Mouse (Mus musculus): ENCODE results near the gene Chd8. TPM values are rescaled to one million over a fixed set of nuclear protein-coding genes. Genes with fewer than 3 reads are reported as not detected.

The Chd8 gene
- polyA plus RNA-seq, 1 experiment = not detected

DNA sequence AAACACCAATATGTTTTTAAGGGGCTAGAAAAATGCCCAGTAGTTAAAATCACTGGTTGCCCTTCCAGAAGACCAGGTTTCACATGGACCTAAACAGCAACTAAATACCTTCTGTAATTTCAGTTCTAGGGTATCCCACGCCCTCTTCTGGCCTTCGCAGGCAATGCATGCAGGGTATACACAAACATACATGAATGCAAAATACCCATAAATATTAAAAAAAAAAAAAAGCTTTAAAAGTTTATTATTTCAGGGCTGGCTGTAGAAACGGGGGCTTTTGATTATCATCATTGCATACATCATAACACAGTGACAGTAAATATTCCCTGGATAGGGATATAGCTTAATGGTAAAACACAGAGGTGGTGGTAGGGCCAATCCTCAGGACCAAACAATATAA lies 61.9 kb downstream of the Chd8 start:
- H3K4me3 ChIP-seq (ENCODE audit: insufficient read depth, low read depth, low read length) = no peak overlapping the region
- no peak overlapping the region for H3K27ac ChIP-seq (ENCODE audit: insufficient read depth, low read depth, low read length)
- H3K4me1 ChIP-seq (ENCODE audit: control insufficient read depth, insufficient read depth, low read length) = 0 out of 2 replicates have a peak, but pooled peaks cover 3% of the 10 kb centered on the region
- no peak for TF ChIP-seq POLR2A (IDR thresholded peaks at IDR 0.05; ENCODE audit: insufficient read depth, low read depth, low read length)
- TF ChIP-seq CTCF (IDR thresholded peaks at IDR 0.05; ENCODE audit: insufficient read depth, low read depth, low read length) = no peak
- 10% methylated on average over 3 of the region's 3 CpGs for WGBS

DNA sequence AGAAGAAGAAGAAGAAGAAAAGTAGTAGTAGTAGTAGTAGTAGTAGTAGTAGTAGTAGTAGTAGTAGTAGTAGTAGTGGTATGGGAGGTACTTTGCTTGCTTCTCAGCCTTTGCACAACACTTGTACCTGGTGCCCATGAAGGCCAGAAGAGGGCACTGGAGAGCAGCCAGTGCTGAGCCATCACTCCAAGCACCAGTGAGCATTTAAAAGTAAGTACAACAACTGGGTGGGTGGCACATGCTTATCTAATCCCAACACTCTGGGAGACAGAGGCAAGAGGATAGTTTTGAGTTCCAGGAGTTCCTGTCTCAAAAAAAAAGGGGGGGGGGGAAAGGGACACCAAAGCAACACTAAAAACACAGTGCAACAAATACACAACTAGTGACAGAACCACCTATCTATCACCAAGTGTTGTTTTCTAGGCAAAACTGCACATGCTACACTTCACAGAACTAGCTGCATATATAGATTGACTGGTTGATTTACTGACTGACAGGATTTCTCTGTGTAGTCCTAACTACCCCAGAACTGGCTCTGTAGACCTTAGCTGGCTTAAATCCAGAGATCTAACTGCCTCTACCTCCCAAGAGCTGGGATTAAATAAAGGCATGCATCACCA lies 66.7 kb downstream of the Chd8 start:
- Histone ChIP-seq H3K4me3 (ENCODE audit: insufficient read depth, low read depth, low read length) (no peak overlapping the region), H3K4me1 (ENCODE audit: control insufficient read depth, insufficient read depth, low read length) (no peaks in the 10 kb centered on the region), H3K27ac (ENCODE audit: insufficient read depth, low read depth, low read length) (no peak overlapping the region)
- TF ChIP-seq POLR2A (IDR thresholded peaks at IDR 0.05; ENCODE audit: insufficient read depth, low read depth, low read length) = no peak
- no peak for TF ChIP-seq CTCF (IDR thresholded peaks at IDR 0.05; ENCODE audit: insufficient read depth, low read depth, low read length)

- Histone ChIP-seq H3K27ac (ENCODE audit: insufficient read depth, low read depth, low read length) (no peak overlapping the region), H3K4me3 (ENCODE audit: insufficient read depth, low read depth, low read length) (no peak overlapping the region), H3K4me1 (ENCODE audit: control insufficient read depth, insufficient read depth, low read length) (no peaks in the 10 kb centered on the region)
- WGBS = 49% methylated on average over 2 of the region's 2 CpGs
- no peak for TF ChIP-seq POLR2A (IDR thresholded peaks at IDR 0.05; ENCODE audit: insufficient read depth, low read depth, low read length)
- TF ChIP-seq CTCF (IDR thresholded peaks at IDR 0.05; ENCODE audit: insufficient read depth, low read depth, low read length) = no peak
Measured at GRCm38 (mm10) chr14:52189519-52189918, 68.1 kb downstream of the Chd8 start.

DNA sequence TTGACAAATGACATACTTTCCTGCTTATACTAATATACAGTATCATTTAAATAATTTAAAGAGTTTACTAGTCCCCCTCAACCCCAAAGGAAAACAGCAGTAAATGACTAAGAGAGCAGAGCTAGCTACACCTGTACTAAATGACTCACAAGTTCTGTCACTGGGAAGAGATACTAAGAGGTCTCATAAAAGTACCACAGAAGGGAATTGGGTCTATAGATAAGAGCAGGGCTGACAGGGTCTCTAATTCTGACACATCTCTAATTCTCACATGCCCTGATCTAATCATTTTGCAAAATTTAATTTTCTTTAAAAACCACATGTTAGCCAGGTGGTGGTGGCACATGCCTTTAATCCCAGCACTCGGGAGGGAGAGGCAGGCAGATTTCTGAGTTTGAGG lies 68.8 kb downstream of the Chd8 start:
- 85% methylated on average over 1 of the region's 1 CpGs for WGBS
- TF ChIP-seq CTCF (IDR thresholded peaks at IDR 0.05; ENCODE audit: insufficient read depth, low read depth, low read length) = no peak
- Histone ChIP-seq H3K27ac (ENCODE audit: insufficient read depth, low read depth, low read length) (no peak overlapping the region), H3K4me1 (ENCODE audit: control insufficient read depth, insufficient read depth, low read length) (no peaks in the 10 kb centered on the region), H3K4me3 (ENCODE audit: insufficient read depth, low read depth, low read length) (no peak overlapping the region)

- 86% methylated on average over 2 of the region's 2 CpGs for WGBS
- no peak overlapping the region for H3K27ac ChIP-seq (ENCODE audit: insufficient read depth, low read depth, low read length)
- no peaks in the 10 kb centered on the region for H3K4me1 ChIP-seq (ENCODE audit: control insufficient read depth, insufficient read depth, low read length)
- TF ChIP-seq POLR2A (IDR thresholded peaks at IDR 0.05; ENCODE audit: insufficient read depth, low read depth, low read length) (no peak), CTCF (IDR thresholded peaks at IDR 0.05; ENCODE audit: insufficient read depth, low read depth, low read length) (no peak)
- H3K4me3 ChIP-seq (ENCODE audit: insufficient read depth, low read depth, low read length) = no peak overlapping the region
Measured at GRCm38 (mm10) chr14:52166571-52166970, 91.0 kb downstream of the Chd8 start.

DNA sequence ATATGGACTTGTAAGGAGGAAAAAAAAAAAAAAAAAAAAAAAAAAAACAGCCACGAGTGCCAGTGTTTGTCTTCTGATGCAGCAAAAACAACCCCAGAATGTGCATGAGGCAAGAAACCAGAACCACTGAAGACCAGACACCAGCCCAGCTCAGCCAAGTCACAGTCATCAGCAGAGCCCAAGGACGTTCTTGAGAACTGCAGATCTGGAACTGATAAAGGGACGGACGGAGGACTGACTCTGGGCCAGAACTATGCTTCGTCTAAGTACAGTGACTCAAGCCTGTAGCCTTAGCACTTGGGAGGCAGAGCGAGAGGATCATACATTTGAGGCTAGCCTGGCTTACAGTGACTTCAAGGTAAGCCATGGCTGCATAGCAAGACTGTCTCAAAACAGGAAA lies 96.7 kb downstream of the Chd8 start:
- Histone ChIP-seq H3K27ac (ENCODE audit: insufficient read depth, low read depth, low read length) (no peak overlapping the region), H3K4me3 (ENCODE audit: insufficient read depth, low read depth, low read length) (no peak overlapping the region), H3K4me1 (ENCODE audit: control insufficient read depth, insufficient read depth, low read length) (no peaks in the 10 kb centered on the region)
- 83% methylated on average over 6 of the region's 6 CpGs for WGBS
- TF ChIP-seq CTCF (IDR thresholded peaks at IDR 0.05; ENCODE audit: insufficient read depth, low read depth, low read length) (no peak), POLR2A (IDR thresholded peaks at IDR 0.05; ENCODE audit: insufficient read depth, low read depth, low read length) (no peak)

GRCm38 (mm10) chr14:52155008-52155407 lies 102.6 kb downstream of the Chd8 start:
- 84% methylated on average over 2 of the region's 2 CpGs for WGBS
- Histone ChIP-seq H3K27ac (ENCODE audit: insufficient read depth, low read depth, low read length) (no peak overlapping the region), H3K4me1 (ENCODE audit: control insufficient read depth, insufficient read depth, low read length) (no peaks in the 10 kb centered on the region), H3K4me3 (ENCODE audit: insufficient read depth, low read depth, low read length) (no peak overlapping the region)
- TF ChIP-seq POLR2A (IDR thresholded peaks at IDR 0.05; ENCODE audit: insufficient read depth, low read depth, low read length) (no peak), CTCF (IDR thresholded peaks at IDR 0.05; ENCODE audit: insufficient read depth, low read depth, low read length) (no peak)

DNA sequence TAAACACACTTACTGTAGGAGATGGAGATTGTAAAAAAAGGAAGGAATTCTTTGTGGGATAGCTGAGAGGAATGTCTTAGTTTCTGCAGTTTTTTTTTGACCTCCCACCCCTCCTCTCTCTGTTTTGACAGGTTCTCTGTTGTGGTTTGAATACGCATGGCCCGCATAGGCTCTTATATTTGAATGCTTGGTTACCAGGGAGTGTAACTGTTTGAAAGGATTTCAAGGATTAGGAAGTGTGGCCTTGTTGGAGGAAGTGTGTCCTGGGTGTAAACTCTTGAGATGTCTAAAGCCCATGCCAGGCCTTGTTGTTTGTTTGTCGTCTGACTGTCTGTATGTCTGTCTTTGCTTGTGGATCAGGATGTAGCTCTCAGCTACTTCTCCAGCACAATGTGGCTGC lies 105.0 kb downstream of the Chd8 start:
- Histone ChIP-seq H3K4me1 (ENCODE audit: control insufficient read depth, insufficient read depth, low read length) (no peaks in the 10 kb centered on the region), H3K4me3 (ENCODE audit: insufficient read depth, low read depth, low read length) (no peak overlapping the region), H3K27ac (ENCODE audit: insufficient read depth, low read depth, low read length) (no peak overlapping the region)
- WGBS = 15% methylated on average over 3 of the region's 3 CpGs
- TF ChIP-seq CTCF (IDR thresholded peaks at IDR 0.05; ENCODE audit: insufficient read depth, low read depth, low read length) = no peak

DNA sequence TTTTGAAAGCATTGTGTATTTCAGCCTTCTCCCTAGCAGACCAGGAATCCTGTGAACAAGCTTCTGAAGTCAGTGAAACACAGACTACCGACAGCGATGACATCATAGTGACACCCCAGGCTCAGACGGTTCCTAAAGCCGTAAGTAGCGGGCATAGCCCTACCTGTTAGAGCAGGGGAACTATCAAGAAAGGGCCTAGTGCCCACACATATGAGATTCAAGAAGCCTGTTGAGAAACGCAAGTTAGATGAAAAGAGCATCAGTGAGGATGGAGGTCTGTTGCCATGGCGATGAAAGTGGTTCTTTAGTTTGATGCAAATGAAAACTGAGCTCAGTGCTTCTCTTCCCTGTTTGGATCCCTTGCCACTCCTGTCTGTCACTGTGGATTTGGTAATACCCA lies 105.4 kb downstream of the Chd8 start:
- TF ChIP-seq CTCF (IDR thresholded peaks at IDR 0.05; ENCODE audit: insufficient read depth, low read depth, low read length) (no peak), POLR2A (IDR thresholded peaks at IDR 0.05; ENCODE audit: insufficient read depth, low read depth, low read length) (no peak)
- no peak overlapping the region for H3K4me3 ChIP-seq (ENCODE audit: insufficient read depth, low read depth, low read length)
- 8% methylated on average over 7 of the region's 7 CpGs for WGBS

DNA sequence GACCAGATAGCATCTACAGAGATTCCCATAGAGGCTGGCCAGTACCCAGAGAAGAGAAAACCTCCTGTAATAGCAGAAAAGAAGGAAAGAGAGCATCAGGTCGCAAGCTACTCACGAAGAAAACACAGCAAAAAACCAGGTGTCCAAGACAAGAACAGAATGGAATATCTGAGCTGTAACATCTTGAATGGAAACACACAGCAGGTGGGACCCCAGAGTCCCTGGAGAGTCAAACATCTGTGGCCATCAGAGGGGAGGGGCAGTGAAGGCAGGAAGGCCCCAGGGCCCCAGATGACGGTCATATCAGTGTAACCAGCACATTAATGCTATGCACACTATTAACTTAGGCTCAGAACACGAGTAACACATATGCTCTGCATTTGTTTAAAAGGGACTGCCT lies 107.7 kb downstream of the Chd8 start:
- TF ChIP-seq CTCF (IDR thresholded peaks at IDR 0.05; ENCODE audit: insufficient read depth, low read depth, low read length) (no peak), POLR2A (IDR thresholded peaks at IDR 0.05; ENCODE audit: insufficient read depth, low read depth, low read length) (no peak)
- Histone ChIP-seq H3K27ac (ENCODE audit: insufficient read depth, low read depth, low read length) (no peak overlapping the region), H3K4me3 (ENCODE audit: insufficient read depth, low read depth, low read length) (no peak overlapping the region), H3K4me1 (ENCODE audit: control insufficient read depth, insufficient read depth, low read length) (no peaks in the 10 kb centered on the region)
- WGBS = 69% methylated on average over 4 of the region's 4 CpGs

More for the DNA sequence above, 105.4 kb downstream of the Chd8 start:
- Histone ChIP-seq H3K4me1 (ENCODE audit: control insufficient read depth, insufficient read depth, low read length) (no peaks in the 10 kb centered on the region), H3K27ac (ENCODE audit: insufficient read depth, low read depth, low read length) (no peak overlapping the region)

Other genes with a start within 250 kb of the Chd8 start
- not detected in 2 replicates for gene Tmem253, start 242.1 kb downstream of the Chd8 start, polyA plus RNA-seq (2012; ENCODE audit: insufficient read depth, insufficient read length, low replicate concordance, missing spikeins)
- gene Zfp219, start 237.0 kb downstream of the Chd8 start, polyA plus RNA-seq (2012; ENCODE audit: insufficient read depth, insufficient read length, low replicate concordance, missing spikeins) = not detected in 2 replicates
- not detected in 2 replicates for gene Olfr221, start 215.3 kb downstream of the Chd8 start, polyA plus RNA-seq (2012; ENCODE audit: insufficient read depth, insufficient read length, low replicate concordance, missing spikeins)
- gene Hnrnpc, start 153.8 kb downstream of the Chd8 start, polyA plus RNA-seq (2012; ENCODE audit: insufficient read depth, insufficient read length, low replicate concordance, missing spikeins) = 795 TPM in 1 of 2 replicates, not detected in the other
- gene Rpgrip1, start 147.1 kb downstream of the Chd8 start, polyA plus RNA-seq (2012; ENCODE audit: insufficient read depth, insufficient read length, low replicate concordance, missing spikeins) = not detected in 2 replicates
- gene Supt16, start 60.4 kb downstream of the Chd8 start, polyA plus RNA-seq (2012; ENCODE audit: insufficient read depth, insufficient read length, low replicate concordance, missing spikeins) = not detected in 2 replicates
- gene Tox4, start 21.4 kb upstream of the Chd8 start, polyA plus RNA-seq (2012; ENCODE audit: insufficient read depth, insufficient read length, low replicate concordance, missing spikeins) = not detected in 2 replicates
- gene Rab2b, start 21.8 kb upstream of the Chd8 start, polyA plus RNA-seq (2012; ENCODE audit: insufficient read depth, insufficient read length, low replicate concordance, missing spikeins) = 394 TPM in 1 of 2 replicates, not detected in the other
- not detected in 2 replicates for gene Mettl3, start 47.3 kb upstream of the Chd8 start, polyA plus RNA-seq (2012; ENCODE audit: insufficient read depth, insufficient read length, low replicate concordance, missing spikeins)
- gene Sall2, start 71.0 kb upstream of the Chd8 start, polyA plus RNA-seq (2012; ENCODE audit: insufficient read depth, insufficient read length, low replicate concordance, missing spikeins) = not detected in 2 replicates
- gene Olfr1513, start 98.6 kb upstream of the Chd8 start, polyA plus RNA-seq (2012; ENCODE audit: insufficient read depth, insufficient read length, low replicate concordance, missing spikeins) = not detected in 2 replicates
- gene Olfr1512, start 121.4 kb upstream of the Chd8 start, polyA plus RNA-seq (2012; ENCODE audit: insufficient read depth, insufficient read length, low replicate concordance, missing spikeins) = not detected in 2 replicates
- not detected in 2 replicates for gene Olfr1511, start 139.6 kb upstream of the Chd8 start, polyA plus RNA-seq (2012; ENCODE audit: insufficient read depth, insufficient read length, low replicate concordance, missing spikeins)
- gene Olfr1510, start 156.6 kb upstream of the Chd8 start, polyA plus RNA-seq (2012; ENCODE audit: insufficient read depth, insufficient read length, low replicate concordance, missing spikeins) = not detected in 2 replicates
- not detected in 2 replicates for gene Olfr1509, start 185.2 kb upstream of the Chd8 start, polyA plus RNA-seq (2012; ENCODE audit: insufficient read depth, insufficient read length, low replicate concordance, missing spikeins)
- not detected in 2 replicates for gene Olfr1508, start 209.7 kb upstream of the Chd8 start, polyA plus RNA-seq (2012; ENCODE audit: insufficient read depth, insufficient read length, low replicate concordance, missing spikeins)
- not detected in 2 replicates for gene Olfr1507, start 238.0 kb upstream of the Chd8 start, polyA plus RNA-seq (2012; ENCODE audit: insufficient read depth, insufficient read length, low replicate concordance, missing spikeins)

Data from olfactory bulb, adult 2 months (tissue).